Mouse (Mus musculus): ENCODE data around the gene Adgra1. TPM values are rescaled to one million over a fixed set of nuclear protein-coding genes. Genes with fewer than 3 reads are reported as not detected.

Adgra1 gene
- total RNA-seq, 2 experiments from 2014 or later = 4.7 to 5.0 TPM

GRCm38 (mm10) chr7:139845101-139845500 lies 11.1 kb downstream of the Adgra1 start:
- DNase-seq (ENCODE audit: low spot score in 2 of 2) = no peak

GRCm38 (mm10) chr7:139850152-139850551 lies 16.2 kb downstream of the Adgra1 start:
- DNase-seq (ENCODE audit: low spot score in 2 of 2) = no peak

- DNase-seq (ENCODE audit: low spot score in 2 of 2) = no peak
These were observed 16.7 kb downstream of the Adgra1 start for GRCm38 (mm10) chr7:139850677-139851076.

- DNase-seq (ENCODE audit: low spot score in 2 of 2) = no peak
These were observed 17.1 kb downstream of the Adgra1 start for GRCm38 (mm10) chr7:139851098-139851497.

GRCm38 (mm10) chr7:139855261-139855660 lies 21.3 kb downstream of the Adgra1 start:
- DNase-seq (ENCODE audit: low spot score in 2 of 2) = no peak

- peak in 1 of 2 experiments; percentile 36 for DNase-seq (ENCODE audit: low spot score in 2 of 2)
These were observed 27.4 kb downstream of the Adgra1 start for GRCm38 (mm10) chr7:139861411-139861810.

- no peak for DNase-seq (ENCODE audit: low spot score in 2 of 2)
These were observed 29.1 kb downstream of the Adgra1 start for GRCm38 (mm10) chr7:139863076-139863475.

- no peak for DNase-seq (ENCODE audit: low spot score in 2 of 2)
These were observed 30.3 kb downstream of the Adgra1 start for GRCm38 (mm10) chr7:139864253-139864652.

- DNase-seq (ENCODE audit: low spot score in 2 of 2) = no peak
These were observed 30.9 kb downstream of the Adgra1 start for GRCm38 (mm10) chr7:139864871-139865270.

GRCm38 (mm10) chr7:139871014-139871413 lies 37.0 kb downstream of the Adgra1 start:
- DNase-seq (ENCODE audit: low spot score in 2 of 2) = no peak

GRCm38 (mm10) chr7:139877167-139877792 lies 43.3 kb downstream of the Adgra1 start:
- no peak for DNase-seq (ENCODE audit: low spot score in 2 of 2)

GRCm38 (mm10) chr7:139878122-139878521 lies 44.1 kb downstream of the Adgra1 start:
- no peak for DNase-seq (ENCODE audit: low spot score in 2 of 2)

GRCm38 (mm10) chr7:139878621-139879020 lies 44.6 kb downstream of the Adgra1 start:
- no peak for DNase-seq (ENCODE audit: low spot score in 2 of 2)

- no peak for DNase-seq (ENCODE audit: low spot score in 2 of 2)
These were observed 49.6 kb downstream of the Adgra1 start for GRCm38 (mm10) chr7:139883545-139883944.

- no peak for DNase-seq (ENCODE audit: low spot score in 2 of 2)
These were observed 57.8 kb downstream of the Adgra1 start for GRCm38 (mm10) chr7:139891779-139892178.

- no peak for DNase-seq (ENCODE audit: low spot score in 2 of 2)
These were observed 60.9 kb downstream of the Adgra1 start, which contains the start of gene Kndc1 for GRCm38 (mm10) chr7:139894655-139895557. Gene Kndc1 (plus strand): TSS chr7:139894696.

GRCm38 (mm10) chr7:139896271-139896670 lies 62.3 kb downstream of the Adgra1 start:
- DNase-seq (ENCODE audit: low spot score in 2 of 2) = no peak

GRCm38 (mm10) chr7:139896796-139897195 lies 62.8 kb downstream of the Adgra1 start:
- DNase-seq (ENCODE audit: low spot score in 2 of 2) = no peak

GRCm38 (mm10) chr7:139898606-139899005 lies 64.6 kb downstream of the Adgra1 start:
- DNase-seq (ENCODE audit: low spot score in 2 of 2) = no peak

GRCm38 (mm10) chr7:139899505-139899904 lies 65.5 kb downstream of the Adgra1 start:
- DNase-seq (ENCODE audit: low spot score in 2 of 2) = no peak

GRCm38 (mm10) chr7:139900456-139900855 lies 66.5 kb downstream of the Adgra1 start:
- no peak for DNase-seq (ENCODE audit: low spot score in 2 of 2)

- no peak for DNase-seq (ENCODE audit: low spot score in 2 of 2)
These were observed 66.9 kb downstream of the Adgra1 start for GRCm38 (mm10) chr7:139900896-139901295.

Measured in adrenal gland, postnatal 4 days (tissue).